Mouse (Mus musculus): ENCODE measurements around the gene Akt3.

Akt3 gene

GRCm38 (mm10) chr1:177258034-177258342 is at the start of gene Akt3:
Akt3 (minus strand) TSS chr1:177258203.
- DNase-seq (ENCODE audit: low read depth in 1 of 2, low spot score in 2 of 2), result no peak

- no peak for DNase-seq (ENCODE audit: low read depth in 1 of 2, low spot score in 2 of 2)
Observed at GRCm38 (mm10) chr1:177307549-177307948, 49.5 kb upstream of the Akt3 start.

GRCm38 (mm10) chr1:177298231-177298630 is 40.2 kb upstream of the Akt3 start:
- no peak for DNase-seq (ENCODE audit: low read depth in 1 of 2, low spot score in 2 of 2)

GRCm38 (mm10) chr1:177286764-177287163 is 28.8 kb upstream of the Akt3 start:
- peak in 1 of 2 experiments; percentile 3 for DNase-seq (ENCODE audit: low read depth in 1 of 2, low spot score in 2 of 2)

- no peak for DNase-seq (ENCODE audit: low read depth in 1 of 2, low spot score in 2 of 2)
Observed at GRCm38 (mm10) chr1:177281925-177282324, 23.9 kb upstream of the Akt3 start.

- no peak for DNase-seq (ENCODE audit: low read depth in 1 of 2, low spot score in 2 of 2)
Observed at GRCm38 (mm10) chr1:177277361-177277760, 19.4 kb upstream of the Akt3 start.

GRCm38 (mm10) chr1:177267645-177268044 is 9.6 kb upstream of the Akt3 start:
- no peak for DNase-seq (ENCODE audit: low read depth in 1 of 2, low spot score in 2 of 2)

- DNase-seq (ENCODE audit: low read depth in 1 of 2, low spot score in 2 of 2), result no peak
Observed at GRCm38 (mm10) chr1:177262926-177263325, 4.9 kb upstream of the Akt3 start.

GRCm38 (mm10) chr1:177260796-177261195 is 2.8 kb upstream of the Akt3 start:
- no peak for DNase-seq (ENCODE audit: low read depth in 1 of 2, low spot score in 2 of 2)

GRCm38 (mm10) chr1:177259038-177259600 is 1.1 kb upstream of the Akt3 start:
- DNase-seq (ENCODE audit: low read depth in 1 of 2, low spot score in 2 of 2), result no peak

- DNase-seq (ENCODE audit: low read depth in 1 of 2, low spot score in 2 of 2), result peak in 1 of 2 experiments; percentile 49
Observed at GRCm38 (mm10) chr1:177258343-177259037, 487 bp upstream of the Akt3 start.

GRCm38 (mm10) chr1:177257178-177258033 is 597 bp downstream of the Akt3 start:
- peak in 1 of 2 experiments; percentile 38 for DNase-seq (ENCODE audit: low read depth in 1 of 2, low spot score in 2 of 2)

- DNase-seq (ENCODE audit: low read depth in 1 of 2, low spot score in 2 of 2), result no peak
Observed at GRCm38 (mm10) chr1:177248638-177249037, 9.4 kb downstream of the Akt3 start.

GRCm38 (mm10) chr1:177238368-177238767 is 19.6 kb downstream of the Akt3 start:
- DNase-seq (ENCODE audit: low read depth in 1 of 2, low spot score in 2 of 2), result no peak

- DNase-seq (ENCODE audit: low read depth in 1 of 2, low spot score in 2 of 2), result no peak
Observed at GRCm38 (mm10) chr1:177236695-177237094, 21.3 kb downstream of the Akt3 start.

GRCm38 (mm10) chr1:177236249-177236648 is 21.8 kb downstream of the Akt3 start:
- no peak for DNase-seq (ENCODE audit: low read depth in 1 of 2, low spot score in 2 of 2)

GRCm38 (mm10) chr1:177234462-177234861 is 23.5 kb downstream of the Akt3 start:
- DNase-seq (ENCODE audit: low read depth in 1 of 2, low spot score in 2 of 2), result no peak

- DNase-seq (ENCODE audit: low read depth in 1 of 2, low spot score in 2 of 2), result no peak
Observed at GRCm38 (mm10) chr1:177231122-177231521, 26.9 kb downstream of the Akt3 start.

GRCm38 (mm10) chr1:177198978-177199377 is 59.0 kb downstream of the Akt3 start:
- no peak for DNase-seq (ENCODE audit: low read depth in 1 of 2, low spot score in 2 of 2)

- no peak for DNase-seq (ENCODE audit: low read depth in 1 of 2, low spot score in 2 of 2)
Observed at GRCm38 (mm10) chr1:177195224-177195623, 62.8 kb downstream of the Akt3 start.

- no peak for DNase-seq (ENCODE audit: low read depth in 1 of 2, low spot score in 2 of 2)
Observed at GRCm38 (mm10) chr1:177194324-177194723, 63.7 kb downstream of the Akt3 start.

- no peak for DNase-seq (ENCODE audit: low read depth in 1 of 2, low spot score in 2 of 2)
Observed at GRCm38 (mm10) chr1:177191623-177192022, 66.4 kb downstream of the Akt3 start.

All from monocyte, adult 2 months (primary cell).